Mouse (Mus musculus) cerebellum, adult 2 months (tissue): ENCODE results near the gene Cct3.

ENCODE experiments used
- CTCF ChIP-seq: fragments of 200-500 bp; IDR thresholded peaks from 2 replicates; pipeline ENCODE4 v1.5.1; 2011; ENCODE audit warnings: low read depth, mild to moderate bottlenecking, control low read depth, low read length, moderate library complexity, borderline replicate concordance; ENCODE audit not compliant: insufficient read depth
- POLR2A ChIP-seq: fragments of 200-500 bp; IDR thresholded peaks from 2 replicates; pipeline ENCODE4 v1.6.1; 2011; ENCODE audit warnings: low read length, control low read depth, borderline replicate concordance; ENCODE audit not compliant: insufficient read depth

DNA sequence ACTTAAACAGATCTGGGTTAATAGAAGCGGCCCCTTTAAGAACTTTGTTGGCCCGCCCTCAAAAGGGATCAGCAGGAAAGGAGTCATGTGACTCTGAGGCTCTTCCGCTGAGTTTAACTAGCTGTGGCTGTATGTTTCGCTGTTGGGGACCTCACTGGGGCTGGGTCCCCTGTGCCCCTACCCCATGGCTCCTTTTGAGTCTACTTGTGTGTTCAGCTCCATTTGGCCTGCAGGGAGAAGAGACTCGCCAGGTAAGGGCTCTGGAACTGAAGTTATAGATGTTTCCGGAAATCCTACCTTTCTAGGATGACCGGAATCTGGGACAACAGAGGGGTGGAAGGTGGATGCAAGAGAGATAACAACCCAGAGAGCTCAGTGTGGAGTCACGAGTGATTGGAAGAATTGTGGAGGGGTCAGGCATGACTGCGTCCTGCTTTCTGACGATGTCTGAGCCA is 28.1 kb downstream of the Cct3 start, which contains the start of gene Glmp:
- TF ChIP-seq POLR2A (peak; percentile 70; the same call in 1 of the 2 replicates), CTCF (no peak)
